9 mouse cellular contexts compared by ENCODE assay signal in the genomic region with DNA sequence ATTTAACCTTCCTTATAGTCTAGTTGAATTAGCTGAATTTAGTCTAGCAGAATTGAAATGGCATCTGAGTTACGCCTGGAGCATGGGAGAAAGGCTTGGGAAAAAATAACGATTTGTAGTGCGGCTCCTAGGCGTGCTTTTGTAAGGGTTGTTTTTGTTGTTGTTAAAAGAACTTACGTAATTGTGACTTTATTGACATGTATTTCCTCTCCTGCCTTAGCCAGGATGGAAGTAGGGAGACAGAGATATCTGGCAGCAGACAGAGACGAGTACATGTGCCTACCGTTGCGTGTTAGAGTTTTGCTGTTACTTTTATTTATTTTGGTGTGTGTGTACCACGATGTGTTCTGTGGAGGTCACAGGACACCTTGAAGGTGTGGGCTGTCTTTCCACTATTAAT. TPM values are rescaled to one million over a fixed set of nuclear protein-coding genes. Genes with fewer than 3 reads are reported as not detected.
A peak's percentile ranks its signal among the peaks of the same experiment; 100 is the strongest.
DNase-seq lines count a peak whose midpoint lies in the region; ATAC-seq and TF ChIP-seq lines count a peak whose summit lies in the region.
"Had no signal": no experiment of that assay in that cellular context is flagged by ENCODE, and none has a peak within 500 bp of the region (broad histone marks: within the 10 kb centered on the region; RNA-seq: fewer than 3 reads in every experiment).

No protein-coding gene starts in this region.

- H3K4me3 ChIP-seq in heart, embryonic 13.5 days, result peak overlapping the region; percentile 93
- H3K4me3 ChIP-seq in MEL (ENCODE audit: control insufficient read depth in 1 of 2, insufficient read depth in 1 of 2, low read depth in 2 of 2, low read length in 2 of 2), result peak overlapping the region; percentile 76 to 97
- H3K4me3 ChIP-seq in hindbrain, embryonic 10.5 days, result peak overlapping the region; percentile 99
- H3K4me3 ChIP-seq in liver, embryonic 16.5 days (ENCODE audit: low read depth, low read length), result no peak overlapping the region; the same call in 1 of the 2 replicates

- no peak for TF ChIP-seq EP300 in MEL (IDR thresholded peaks at IDR 0.05; ENCODE audit: low read depth in 1 of 2, low read length in 2 of 2)

- H3K9me3 ChIP-seq in heart, embryonic 13.5 days, result no peaks in the 10 kb centered on the region
- no peaks in the 10 kb centered on the region for H3K9me3 ChIP-seq in MEL (replicated peaks; ENCODE audit: insufficient read depth, low read length)
- H3K9me3 ChIP-seq in hindbrain, embryonic 10.5 days, result no peaks in the 10 kb centered on the region
- no peaks in the 10 kb centered on the region for H3K9me3 ChIP-seq in liver, embryonic 16.5 days (replicated peaks; ENCODE audit: control insufficient read depth, low read length)

- H3K36me3 ChIP-seq in heart, embryonic 13.5 days, result no peaks in the 10 kb centered on the region
- H3K36me3 ChIP-seq in MEL (ENCODE audit: control insufficient read depth in 1 of 2, insufficient read depth in 2 of 2, low read length in 2 of 2), result peaks cover 0 to 9% of the 10 kb centered on the region in 2 experiments; a peak in 2 of 4 replicates
- no peaks in the 10 kb centered on the region for H3K36me3 ChIP-seq in hindbrain, embryonic 10.5 days
- no peaks in the 10 kb centered on the region for H3K36me3 ChIP-seq in liver, embryonic 16.5 days (ENCODE audit: control insufficient read depth, insufficient read depth)

- no peaks in the 10 kb centered on the region for H3K27me3 ChIP-seq in heart, embryonic 13.5 days (replicated peaks)
- H3K27me3 ChIP-seq in MEL (ENCODE audit: control insufficient read depth in 1 of 2, insufficient read depth in 2 of 2, low read length in 2 of 2), result no peaks in the 10 kb centered on the region
- H3K27me3 ChIP-seq in hindbrain, embryonic 10.5 days (ENCODE audit: insufficient read depth, poor library complexity, severe bottlenecking), result no peaks in the 10 kb centered on the region
- peaks cover 5% of the 10 kb centered on the region for H3K27me3 ChIP-seq in liver, embryonic 16.5 days (ENCODE audit: control insufficient read depth, insufficient read depth, low read depth, low read length)

- H3K27ac ChIP-seq in heart, embryonic 13.5 days (replicated peaks), result no peak overlapping the region
- H3K27ac ChIP-seq in MEL (ENCODE audit: control insufficient read depth, low read depth, low read length), result no peak overlapping the region
- H3K27ac ChIP-seq in hindbrain, embryonic 10.5 days, result no peak overlapping the region
- no peak overlapping the region for H3K27ac ChIP-seq in liver, embryonic 16.5 days (ENCODE audit: low read length)

- H3K79me2 ChIP-seq in MEL (ENCODE audit: control insufficient read depth, insufficient read depth, low read length, poor library complexity), result peaks cover 45% of the 10 kb centered on the region

- no peak for TF ChIP-seq POLR2A in MEL (IDR thresholded peaks at IDR 0.05; ENCODE audit: control insufficient read depth in 1 of 2, insufficient read depth in 1 of 2, low read depth in 1 of 2, low read length in 2 of 2, poor library complexity in 1 of 2)

- no peak for TF ChIP-seq RAD21 in MEL (IDR thresholded peaks at IDR 0.05; ENCODE audit: low read depth, low read length)

- H3K4me2 ChIP-seq in heart, embryonic 13.5 days, result peak overlapping the region; percentile 89
- H3K4me2 ChIP-seq in liver, embryonic 16.5 days (ENCODE audit: low read depth, low read length), result peak overlapping the region; percentile 80

- TF ChIP-seq CTCF in MEL (IDR thresholded peaks at IDR 0.05 in 2 of 3, conservative IDR thresholded peaks at IDR 0.05 in 1 of 3; ENCODE audit: control insufficient read depth in 1 of 3, insufficient read depth in 1 of 3, low read depth in 2 of 3, low read length in 3 of 3, poor library complexity in 1 of 3, severe bottlenecking in 1 of 3), result no peak

- ATAC-seq in heart, embryonic 13.5 days (ENCODE audit: extremely low read depth, insufficient number of reproducible peaks, low FRiP score, low TSS enrichment), result no peak
- ATAC-seq in liver, embryonic 16.5 days (ENCODE audit: low read depth), result no peak

- 58% methylated on average over 9 of the region's 9 CpGs for WGBS in heart, embryonic 13.5 days
- 66% methylated on average over 9 of the region's 9 CpGs for WGBS in hindbrain, embryonic 10.5 days
- WGBS in liver, embryonic 16.5 days (ENCODE audit: insufficient replicate concordance), result 41% methylated on average over 9 of the region's 9 CpGs

- intact Hi-C loops in heart, postnatal 25 days (cut with DNase I), result no loop called here

- H3K9ac ChIP-seq in heart, embryonic 13.5 days, result peak overlapping the region; percentile 98
- H3K9ac ChIP-seq in MEL (ENCODE audit: control insufficient read depth, low read depth, low read length, poor library complexity, severe bottlenecking), result peak overlapping the region; percentile 93
- no peak overlapping the region for H3K9ac ChIP-seq in liver, embryonic 16.5 days (ENCODE audit: low read depth, low read length)

- H3K4me1 ChIP-seq in heart, embryonic 13.5 days, result peaks cover 51% of the 10 kb centered on the region
- peaks cover under 1 to 21% of the 10 kb centered on the region in 2 experiments for H3K4me1 ChIP-seq in MEL (ENCODE audit: control insufficient read depth in 1 of 2, insufficient read depth in 2 of 2, low read length in 2 of 2)
- H3K4me1 ChIP-seq in hindbrain, embryonic 10.5 days (replicated peaks), result peaks cover 51% of the 10 kb centered on the region
- peaks cover 30% of the 10 kb centered on the region for H3K4me1 ChIP-seq in liver, embryonic 16.5 days (ENCODE audit: control insufficient read depth, low read depth, low read length)

- no peak for DNase-seq in heart, postnatal 25 days (ENCODE audit: low spot score)
- DNase-seq in MEL (ENCODE audit: low read depth, low spot score), result peak; percentile 52
- DNase-seq in hindbrain, embryonic 10.5 days (ENCODE audit: low spot score), result no peak
- DNase-seq in spleen, postnatal 10 days (ENCODE audit: low spot score in 2 of 2), result no peak
- no peak for DNase-seq in layer of hippocampus, adult 8-10 months (ENCODE audit: low spot score in 2 of 2)
- DNase-seq in T-cell, adult 2 months (ENCODE audit: low spot score), result no peak
- DNase-seq: thymus, adult 18-20 months had no signal

TF ChIP-seq in MEL, 35 proteins besides CTCF, POLR2A, EP300 and RAD21:
- peak; percentile 78 for TF ChIP-seq SIN3A (IDR thresholded peaks at IDR 0.05; ENCODE audit: low read length)
- TF ChIP-seq ZC3H11A (IDR thresholded peaks at IDR 0.05; ENCODE audit: low read depth, low read length), result no peak
- 0 out of 2 replicates have a peak, but pooled peaks have one; percentile 27 for TF ChIP-seq MYC (IDR thresholded peaks at IDR 0.05; ENCODE audit: low read depth, low read length)
- peak; percentile 38; the same call in 1 of the 2 replicates for TF ChIP-seq ETS1 (IDR thresholded peaks at IDR 0.05; ENCODE audit: low read depth, low read length)
- peak; percentile 72; the same call in 1 of the 2 replicates for TF ChIP-seq MXI1 (IDR thresholded peaks at IDR 0.05; ENCODE audit: low read depth, low read length)
- TF ChIP-seq MAX (IDR thresholded peaks at IDR 0.05; ENCODE audit: low read length), result 0 out of 2 replicates have a peak, but pooled peaks have one; percentile 23

RNA-seq across cellular contexts. Expression of gene Ryk, which starts 1.6 kb away (rescaled TPM):
- 9.6 and 10.8 TPM in 2 replicates for polyA plus RNA-seq in heart, embryonic 13.5 days (2015; fragmentation: Nextera tagmentation; extraction: Ambion mirVana)
- total RNA-seq in heart, postnatal 25 days (2021), result 10 to 100 TPM; 39.4 to 41.8 TPM
- 43.8 and 46.0 TPM in 2 replicates for total RNA-seq in MEL (2012; rRNA removed)
- polyA plus RNA-seq in MEL (2012; ENCODE audit: insufficient read depth in 1 of 2, insufficient read length in 2 of 2, low read depth in 1 of 2, low replicate concordance in 2 of 2, missing spikeins in 1 of 2), result 10 to 100 TPM; 46.4 to 47.3 TPM
- polyA plus RNA-seq in hindbrain, embryonic 10.5 days (2016; fragmentation: Nextera tagmentation; extraction: Ambion mirVana), result 13.3 and 13.9 TPM in 2 replicates
- 3.0 and 3.2 TPM in 2 replicates for polyA plus RNA-seq in liver, embryonic 16.5 days (2015; fragmentation: Nextera tagmentation; extraction: Ambion mirVana)
- total RNA-seq in layer of hippocampus, adult 8-10 months (2022), result 10 to 100 TPM; 39.8 to 52.7 (median 43.4) TPM
